Mouse (Mus musculus) megakaryocyte-erythroid progenitor cell, adult 5-6 weeks (primary cell): Measurements from ENCODE around the gene 4930555G01Rik. TPM values are rescaled to one million over a fixed set of nuclear protein-coding genes. Genes with fewer than 3 reads are reported as not detected.
"Not testable (repeated sequence)": the region's sequence is repeated elsewhere in the genome, so short reads cannot be mapped to it uniquely, and the experiment has no call there.

Source experiments
- ATAC-seq: replicated peaks from 2 replicates; pipeline ENCODE4 v1.8.0; 2016; ENCODE audit warnings: mild to moderate bottlenecking, inconsistent platforms; ENCODE audit not compliant: severe bottlenecking, poor library complexity, low FRiP score, low TSS enrichment
- total RNA-seq, 2 experiments: library from RNA; stranded (forward) in 1 of 2; stranded (reverse) in 1 of 2; fragments of 200-1000, 215-1000 nt in 1 of 2; fragments of >200 nt in 1 of 2; fragmentation: Nextera tagmentation in 1 of 2; gene quantifications; 2 replicates each; pipeline ENCODE4 v1.2.3; 2014 to 2017

Gene 4930555G01Rik
- total RNA-seq (2014; fragmentation: Nextera tagmentation) (not detected in 2 replicates), total RNA-seq (2017) (not detected in 2 replicates)

GRCm38 (mm10) chr14:5050329-5050728 lies at the start of gene 4930555G01Rik:
4930555G01Rik (plus strand) TSS chr14:5050629.
- not testable (repeated sequence) for ATAC-seq

- ATAC-seq: not testable (repeated sequence)
Measured at GRCm38 (mm10) chr14:5015591-5015990, 34.8 kb upstream of the 4930555G01Rik start, which contains the start of gene Gm3298. Gm3298 (plus strand) TSS chr14:5015891.

- ATAC-seq: not testable (repeated sequence)
Measured at GRCm38 (mm10) chr14:5070611-5071490, 20.4 kb downstream of the 4930555G01Rik start, which contains the start of gene Gm8281. Gm8281 (plus strand) TSS chr14:5071040.

Other genes starting within 250 kb of the 4930555G01Rik start
- gene Gm3269, start 212.5 kb upstream of the 4930555G01Rik start, total RNA-seq (2014; fragmentation: Nextera tagmentation): not detected in 2 replicates
- gene Gm3269, start 212.5 kb upstream of the 4930555G01Rik start, total RNA-seq (2017): not detected in 2 replicates
- gene Gm3264, start 195.1 kb upstream of the 4930555G01Rik start, total RNA-seq (2014; fragmentation: Nextera tagmentation): not detected in 2 replicates
- gene Gm3264, start 195.1 kb upstream of the 4930555G01Rik start, total RNA-seq (2017): not detected in 2 replicates
- not detected in 2 replicates for gene Gm3278, start 158.2 kb upstream of the 4930555G01Rik start, total RNA-seq (2014; fragmentation: Nextera tagmentation)
- gene Gm3278, start 158.2 kb upstream of the 4930555G01Rik start, total RNA-seq (2017): not detected in 2 replicates
- gene Gm8297, start 66.7 kb upstream of the 4930555G01Rik start, total RNA-seq (2014; fragmentation: Nextera tagmentation): not detected in 2 replicates
- gene Gm8297, start 66.7 kb upstream of the 4930555G01Rik start, total RNA-seq (2017): not detected in 2 replicates
- not detected in 2 replicates for gene Gm3298, start 34.7 kb upstream of the 4930555G01Rik start, total RNA-seq (2014; fragmentation: Nextera tagmentation)
- gene Gm3298, start 34.7 kb upstream of the 4930555G01Rik start, total RNA-seq (2017): not detected in 2 replicates
- not detected in 2 replicates for gene Gm8281, start 20.4 kb downstream of the 4930555G01Rik start, total RNA-seq (2014; fragmentation: Nextera tagmentation)
- gene Gm8281, start 20.4 kb downstream of the 4930555G01Rik start, total RNA-seq (2017): not detected in 2 replicates
- not detected in 2 replicates for gene Gm8279, start 80.9 kb downstream of the 4930555G01Rik start, total RNA-seq (2014; fragmentation: Nextera tagmentation)
- gene Gm8279, start 80.9 kb downstream of the 4930555G01Rik start, total RNA-seq (2017): not detected in 2 replicates
- gene Gm3317, start 113.9 kb downstream of the 4930555G01Rik start, total RNA-seq (2014; fragmentation: Nextera tagmentation): not detected in 2 replicates
- not detected in 2 replicates for gene Gm3317, start 113.9 kb downstream of the 4930555G01Rik start, total RNA-seq (2017)
- not detected in 2 replicates for gene Gm8271, start 135.2 kb downstream of the 4930555G01Rik start, total RNA-seq (2014; fragmentation: Nextera tagmentation)
- gene Gm8271, start 135.2 kb downstream of the 4930555G01Rik start, total RNA-seq (2017): not detected in 2 replicates
- not detected in 2 replicates for gene Gm3526, start 210.0 kb downstream of the 4930555G01Rik start, total RNA-seq (2014; fragmentation: Nextera tagmentation)
- gene Gm3526, start 210.0 kb downstream of the 4930555G01Rik start, total RNA-seq (2017): not detected in 2 replicates